Mouse (Mus musculus): Measurements from ENCODE around the gene Myo18b. TPM values are rescaled to one million over a fixed set of nuclear protein-coding genes. Genes with fewer than 3 reads are reported as not detected.

Gene Myo18b
- polyA plus RNA-seq, 1 experiment, result 36.8 TPM

DNA sequence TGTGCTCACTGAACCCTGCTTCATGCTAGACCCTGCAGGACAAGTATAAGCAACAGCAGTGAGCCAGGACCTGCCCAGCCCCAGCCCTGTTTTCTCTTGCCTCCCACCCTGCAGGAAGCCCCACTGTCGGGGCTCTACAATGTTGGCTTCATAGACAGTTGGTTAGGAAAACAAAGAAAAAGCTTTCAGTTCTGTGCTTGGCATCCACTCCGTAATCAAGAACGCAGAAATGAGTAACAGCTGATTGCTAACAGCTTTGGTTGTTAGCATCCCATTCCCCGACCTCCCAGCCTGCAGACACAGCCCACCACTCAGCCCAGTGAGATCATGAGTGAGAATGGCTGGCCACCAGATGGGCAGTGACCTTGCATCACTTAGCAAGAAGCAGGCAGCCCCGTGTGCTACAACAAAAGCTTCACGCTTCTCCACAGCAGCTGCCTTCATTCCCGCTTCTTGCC, 200.9 kb downstream of the Myo18b start:
- H3K4me1 ChIP-seq (ENCODE audit: control insufficient read depth, insufficient read depth, low read length), result no peaks in the 10 kb centered on the region
- H3K27me3 ChIP-seq (ENCODE audit: control insufficient read depth, insufficient read depth, low read length), result no peaks in the 10 kb centered on the region
- TF ChIP-seq POLR2A (IDR thresholded peaks at IDR 0.05; ENCODE audit: control insufficient read depth, low read depth, low read length) (no peak), CTCF (IDR thresholded peaks at IDR 0.05; ENCODE audit: control insufficient read depth, insufficient read depth, insufficient replicate concordance, low read depth, low read length) (no peak)
- H3K36me3 ChIP-seq (ENCODE audit: control insufficient read depth, insufficient read depth, low read length), result no peaks in the 10 kb centered on the region
- no peak overlapping the region for H3K27ac ChIP-seq (ENCODE audit: control insufficient read depth, insufficient read depth, low read depth, low read length)
- no peak overlapping the region for H3K4me3 ChIP-seq (ENCODE audit: control insufficient read depth, low read depth, low read length)

DNA sequence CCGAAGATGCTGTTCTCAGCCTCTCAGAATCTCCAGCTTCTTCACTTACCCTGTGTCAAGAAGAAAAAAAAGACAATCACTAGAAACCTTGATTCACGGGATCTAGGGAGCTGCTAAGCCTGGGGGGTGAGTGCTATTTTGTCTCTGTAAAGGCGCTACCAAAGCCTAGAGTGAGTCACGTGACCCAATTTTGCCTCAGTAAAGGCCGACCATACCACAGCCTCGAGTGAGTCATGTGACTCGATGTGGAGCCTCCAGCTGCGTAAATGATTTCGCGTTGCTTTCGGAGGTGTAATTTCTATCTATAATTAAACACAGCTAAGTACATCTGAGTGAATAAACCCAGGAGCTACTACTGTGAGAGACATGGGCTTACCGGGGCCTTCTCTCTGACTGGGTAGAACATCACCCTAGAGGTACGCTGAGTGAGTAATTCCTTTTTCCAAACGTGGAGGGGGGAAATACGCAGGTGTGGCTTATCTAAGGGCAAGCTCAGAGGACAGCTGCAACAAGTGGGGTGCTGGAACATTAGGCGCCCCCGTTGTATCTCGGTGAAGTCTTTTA, 202.8 kb downstream of the Myo18b start:
- H3K4me1 ChIP-seq (ENCODE audit: control insufficient read depth, insufficient read depth, low read length), result no peaks in the 10 kb centered on the region
- no peaks in the 10 kb centered on the region for H3K36me3 ChIP-seq (ENCODE audit: control insufficient read depth, insufficient read depth, low read length)
- H3K27me3 ChIP-seq (ENCODE audit: control insufficient read depth, insufficient read depth, low read length), result no peaks in the 10 kb centered on the region
- TF ChIP-seq POLR2A (IDR thresholded peaks at IDR 0.05; ENCODE audit: control insufficient read depth, low read depth, low read length) (no peak), CTCF (IDR thresholded peaks at IDR 0.05; ENCODE audit: control insufficient read depth, insufficient read depth, insufficient replicate concordance, low read depth, low read length) (no peak)
- no peak overlapping the region for H3K27ac ChIP-seq (ENCODE audit: control insufficient read depth, insufficient read depth, low read depth, low read length)
- H3K4me3 ChIP-seq (ENCODE audit: control insufficient read depth, low read depth, low read length), result no peak overlapping the region

DNA sequence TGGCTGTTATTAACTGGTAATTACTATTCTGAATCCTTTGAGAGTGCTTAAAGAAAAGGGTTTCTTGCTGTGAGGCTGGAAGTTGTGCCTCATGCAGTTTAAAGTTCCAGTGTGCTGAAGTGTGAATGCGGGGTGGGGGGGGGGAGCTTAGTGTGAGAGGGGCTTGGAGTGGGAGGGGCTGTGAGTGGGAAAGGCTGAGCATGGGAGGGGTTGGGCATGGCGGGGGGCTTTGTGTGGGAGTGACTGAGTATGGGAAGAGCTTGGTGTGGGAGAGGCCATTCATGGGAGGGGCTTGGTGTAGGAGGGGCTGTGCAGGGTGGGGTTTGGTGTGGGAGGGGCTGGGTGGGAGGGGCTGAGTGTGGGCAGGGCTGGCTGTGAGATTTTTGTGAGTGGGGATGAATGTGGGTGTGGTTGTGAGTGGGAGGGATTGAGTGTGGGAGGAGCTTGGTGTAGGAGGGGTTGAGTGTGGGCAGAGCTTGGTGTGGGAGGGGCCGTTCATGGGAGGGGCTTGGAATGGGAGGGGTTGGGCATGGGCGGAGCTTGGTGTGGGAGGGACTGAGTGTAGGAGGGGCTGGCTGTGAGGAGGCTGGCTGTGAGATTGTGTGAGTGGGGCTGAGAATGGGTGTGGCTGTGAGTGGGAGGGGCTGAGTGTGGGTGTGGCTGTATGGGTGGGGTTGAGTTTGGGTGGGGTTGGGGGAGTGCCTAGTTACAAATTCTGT, 208.9 kb downstream of the Myo18b start:
- Histone ChIP-seq H3K27me3 (ENCODE audit: control insufficient read depth, insufficient read depth, low read length) (no peaks in the 10 kb centered on the region), H3K4me3 (ENCODE audit: control insufficient read depth, low read depth, low read length) (no peak overlapping the region), H3K27ac (ENCODE audit: control insufficient read depth, insufficient read depth, low read depth, low read length) (no peak overlapping the region), H3K4me1 (ENCODE audit: control insufficient read depth, insufficient read depth, low read length) (peaks cover 2% of the 10 kb centered on the region), H3K36me3 (ENCODE audit: control insufficient read depth, insufficient read depth, low read length) (no peaks in the 10 kb centered on the region)
- no peak for TF ChIP-seq POLR2A (IDR thresholded peaks at IDR 0.05; ENCODE audit: control insufficient read depth, low read depth, low read length)
- no peak for TF ChIP-seq CTCF (IDR thresholded peaks at IDR 0.05; ENCODE audit: control insufficient read depth, insufficient read depth, insufficient replicate concordance, low read depth, low read length)

DNA sequence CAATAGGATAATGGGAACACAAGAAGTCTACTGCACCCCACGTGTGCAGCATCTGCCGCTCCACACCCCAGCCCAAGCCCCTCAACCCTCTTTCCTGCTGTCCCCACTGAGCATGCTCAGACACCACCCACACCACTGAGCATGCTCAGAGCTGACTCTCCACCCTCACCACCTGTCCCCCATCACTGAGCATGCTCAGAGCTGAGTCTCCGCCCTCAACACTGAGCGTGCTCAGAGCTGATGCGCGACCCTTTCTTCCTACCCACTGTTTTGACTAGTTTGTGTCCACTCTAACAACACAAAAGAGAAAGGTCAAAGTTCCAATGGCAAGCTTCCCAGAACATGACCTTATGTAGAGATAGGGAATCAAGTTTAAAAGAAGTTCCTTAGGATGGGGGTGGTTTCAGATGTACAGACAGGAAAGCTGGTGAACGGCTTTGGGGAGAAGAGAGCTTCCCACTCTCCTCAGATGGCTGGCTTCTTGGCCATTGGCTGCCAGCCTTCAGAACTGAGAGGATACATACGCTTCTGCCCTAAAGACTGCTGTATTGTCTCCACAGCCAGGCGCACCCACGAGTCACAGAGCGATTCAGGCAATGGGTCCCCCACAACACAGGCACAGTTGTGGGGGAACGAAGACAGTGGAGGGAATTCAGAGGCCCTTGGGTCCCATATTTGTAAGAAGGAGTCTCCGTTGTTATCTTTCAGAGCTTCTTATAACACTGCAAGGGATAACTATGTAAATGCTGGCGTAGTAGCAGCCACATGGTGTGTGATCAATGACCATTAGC, 209.7 kb downstream of the Myo18b start:
- Histone ChIP-seq H3K4me1 (ENCODE audit: control insufficient read depth, insufficient read depth, low read length) (peaks cover 2% of the 10 kb centered on the region), H3K36me3 (ENCODE audit: control insufficient read depth, insufficient read depth, low read length) (no peaks in the 10 kb centered on the region), H3K27ac (ENCODE audit: control insufficient read depth, insufficient read depth, low read depth, low read length) (no peak overlapping the region), H3K4me3 (ENCODE audit: control insufficient read depth, low read depth, low read length) (no peak overlapping the region), H3K27me3 (ENCODE audit: control insufficient read depth, insufficient read depth, low read length) (no peaks in the 10 kb centered on the region)
- peak; percentile 42; the same call in 1 of the 2 replicates for TF ChIP-seq POLR2A (IDR thresholded peaks at IDR 0.05; ENCODE audit: control insufficient read depth, low read depth, low read length)
- TF ChIP-seq CTCF (IDR thresholded peaks at IDR 0.05; ENCODE audit: control insufficient read depth, insufficient read depth, insufficient replicate concordance, low read depth, low read length), result no peak

DNA sequence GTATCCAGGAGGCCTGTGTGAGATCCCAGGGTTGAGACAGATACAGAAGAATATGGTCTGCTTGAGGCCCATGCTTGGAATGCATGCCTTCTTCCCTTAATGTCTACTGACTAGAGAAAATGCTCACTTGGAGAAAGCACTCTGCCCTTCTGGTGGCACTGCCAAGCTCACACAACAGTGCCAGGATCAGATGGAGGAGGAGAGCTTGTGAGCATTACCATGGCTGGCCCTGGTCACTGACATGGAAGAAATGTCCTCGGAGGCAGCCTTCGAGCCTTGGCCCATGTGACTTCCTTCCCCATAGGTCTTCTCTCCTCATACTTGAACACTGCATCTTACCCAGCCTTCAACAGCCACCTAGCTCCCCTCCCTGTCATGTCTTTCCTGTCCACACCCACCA, 216.9 kb downstream of the Myo18b start:
- Histone ChIP-seq H3K36me3 (ENCODE audit: control insufficient read depth, insufficient read depth, low read length) (no peaks in the 10 kb centered on the region), H3K27me3 (ENCODE audit: control insufficient read depth, insufficient read depth, low read length) (no peaks in the 10 kb centered on the region), H3K4me3 (ENCODE audit: control insufficient read depth, low read depth, low read length) (no peak overlapping the region), H3K4me1 (ENCODE audit: control insufficient read depth, insufficient read depth, low read length) (no peaks in the 10 kb centered on the region), H3K27ac (ENCODE audit: control insufficient read depth, insufficient read depth, low read depth, low read length) (no peak overlapping the region)
- TF ChIP-seq POLR2A (IDR thresholded peaks at IDR 0.05; ENCODE audit: control insufficient read depth, low read depth, low read length) (no peak), CTCF (IDR thresholded peaks at IDR 0.05; ENCODE audit: control insufficient read depth, insufficient read depth, insufficient replicate concordance, low read depth, low read length) (no peak)

DNA sequence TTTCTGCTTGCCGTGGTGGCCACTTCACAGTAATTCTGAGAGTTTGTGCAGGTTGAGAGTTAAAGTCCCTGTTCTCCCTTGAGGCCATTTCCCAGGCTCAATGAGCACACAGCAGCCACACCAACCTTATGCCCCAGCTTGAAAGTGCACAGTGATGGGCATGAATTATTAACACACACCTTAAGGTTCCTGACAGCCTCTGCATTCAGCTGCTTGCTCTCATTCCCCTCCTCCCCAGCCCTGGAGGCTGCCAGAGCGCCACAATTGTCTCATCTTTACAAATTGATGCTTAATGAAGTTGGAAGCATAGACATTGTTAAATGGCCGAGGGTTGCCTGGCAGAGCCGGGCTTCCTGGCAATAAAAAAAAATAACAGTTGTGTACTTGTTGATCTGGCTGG, 218.0 kb downstream of the Myo18b start:
- H3K36me3 ChIP-seq (ENCODE audit: control insufficient read depth, insufficient read depth, low read length), result no peaks in the 10 kb centered on the region
- H3K27ac ChIP-seq (ENCODE audit: control insufficient read depth, insufficient read depth, low read depth, low read length), result no peak overlapping the region
- H3K4me3 ChIP-seq (ENCODE audit: control insufficient read depth, low read depth, low read length), result no peak overlapping the region
- no peaks in the 10 kb centered on the region for H3K4me1 ChIP-seq (ENCODE audit: control insufficient read depth, insufficient read depth, low read length)
- H3K27me3 ChIP-seq (ENCODE audit: control insufficient read depth, insufficient read depth, low read length), result no peaks in the 10 kb centered on the region
- TF ChIP-seq CTCF (IDR thresholded peaks at IDR 0.05; ENCODE audit: control insufficient read depth, insufficient read depth, insufficient replicate concordance, low read depth, low read length), result no peak
- TF ChIP-seq POLR2A (IDR thresholded peaks at IDR 0.05; ENCODE audit: control insufficient read depth, low read depth, low read length), result no peak

DNA sequence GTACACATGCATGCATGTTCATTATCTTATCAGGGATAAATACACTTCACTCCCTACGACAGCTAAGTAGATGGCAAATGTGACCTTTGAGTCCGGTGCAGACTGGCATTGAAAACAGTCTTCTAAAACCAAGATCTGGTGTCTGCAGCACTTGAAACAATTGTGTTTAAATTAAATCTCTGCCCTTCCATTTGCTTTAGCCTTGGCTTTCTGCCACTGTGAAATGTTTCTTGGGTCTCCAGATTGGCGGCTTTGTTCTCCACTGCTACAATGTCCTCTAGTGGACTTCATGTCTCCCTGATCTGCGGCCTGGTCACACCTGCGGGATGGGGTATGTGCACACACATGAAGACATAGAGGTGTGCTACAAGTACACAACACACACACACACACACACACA, 221.4 kb downstream of the Myo18b start:
- TF ChIP-seq CTCF (IDR thresholded peaks at IDR 0.05; ENCODE audit: control insufficient read depth, insufficient read depth, insufficient replicate concordance, low read depth, low read length) (no peak), POLR2A (IDR thresholded peaks at IDR 0.05; ENCODE audit: control insufficient read depth, low read depth, low read length) (no peak)
- no peaks in the 10 kb centered on the region for H3K4me1 ChIP-seq (ENCODE audit: control insufficient read depth, insufficient read depth, low read length)
- H3K27me3 ChIP-seq (ENCODE audit: control insufficient read depth, insufficient read depth, low read length), result no peaks in the 10 kb centered on the region
- H3K4me3 ChIP-seq (ENCODE audit: control insufficient read depth, low read depth, low read length), result no peak overlapping the region
- H3K27ac ChIP-seq (ENCODE audit: control insufficient read depth, insufficient read depth, low read depth, low read length), result no peak overlapping the region
- no peaks in the 10 kb centered on the region for H3K36me3 ChIP-seq (ENCODE audit: control insufficient read depth, insufficient read depth, low read length)
